Mouse (Mus musculus) adrenal gland, adult 8-10 months (tissue): ENCODE measurements at regions not wholly inside any gene's neighbourhood (a gene's known extent, or its start where the extent isn't known, plus 50 kb on each side); places are given as distances from the start of the nearest gene placed in this dataset.
A peak's percentile ranks its signal among the peaks of the same experiment; 100 is the strongest.

ENCODE experiments used
- DNase-seq: peaks from one replicate; pipeline ENCODE4 v3.0.0; 2022

DNA sequence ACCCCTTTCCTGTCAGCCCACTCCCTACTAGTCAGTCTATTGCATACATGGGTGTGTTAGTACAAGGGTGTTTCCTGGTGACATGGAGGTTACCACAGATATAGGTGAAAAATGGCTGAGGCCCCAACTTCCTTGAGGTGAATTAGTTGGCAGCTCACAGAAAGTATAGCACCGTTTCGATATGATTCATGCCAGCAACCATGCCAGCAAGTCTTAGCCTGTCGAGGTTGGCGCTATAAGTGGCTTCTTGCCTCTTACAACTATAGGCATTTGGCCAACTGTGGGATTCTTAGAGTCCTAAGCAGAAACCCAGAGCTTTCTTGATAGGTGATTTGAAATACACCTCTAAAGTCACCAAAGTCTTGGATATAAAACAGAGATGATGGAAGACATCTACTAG is 85.3 kb upstream of the Hs3st1 start:
- DNase-seq = no peak

DNA sequence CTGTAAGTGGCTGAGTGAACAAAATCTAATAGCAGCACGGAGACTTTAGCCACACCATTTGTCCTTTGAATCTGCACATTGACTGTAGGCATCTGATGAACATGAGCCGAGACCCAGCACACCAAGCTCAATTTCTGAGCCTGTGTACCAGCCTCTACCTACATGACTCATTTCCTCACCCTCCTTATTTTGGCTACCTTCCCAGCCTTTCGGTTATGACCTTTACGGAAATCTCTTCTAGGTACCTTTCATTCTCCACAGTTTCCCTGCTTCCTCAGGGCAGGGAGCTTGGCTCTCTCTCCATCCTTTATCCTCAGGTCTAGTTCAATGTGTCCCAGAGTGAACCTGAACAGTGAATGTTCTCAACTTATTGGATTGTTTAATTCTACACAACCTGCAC is 77.3 kb upstream of the Hs3st1 start:
- peak; percentile 8 for DNase-seq

DNA sequence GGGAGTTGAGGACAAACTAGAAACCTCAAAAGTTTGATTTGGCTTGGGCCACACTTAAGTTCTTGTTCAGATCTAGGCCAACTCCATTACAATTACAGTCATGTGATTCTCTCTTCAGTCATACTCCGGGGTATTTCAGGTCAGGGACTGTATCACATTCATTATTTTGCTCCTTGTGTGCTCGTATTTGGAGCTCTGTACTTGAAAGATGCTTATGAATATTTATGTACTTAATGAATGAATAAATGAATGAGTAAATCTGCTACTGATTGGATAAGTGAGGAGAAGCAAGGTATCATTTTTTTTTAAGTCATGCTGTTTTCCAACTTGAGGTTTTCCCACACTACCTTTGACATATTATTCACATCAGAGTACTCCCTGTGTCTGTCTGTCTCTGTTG is 69.4 kb upstream of the Hs3st1 start:
- DNase-seq = no peak

DNA sequence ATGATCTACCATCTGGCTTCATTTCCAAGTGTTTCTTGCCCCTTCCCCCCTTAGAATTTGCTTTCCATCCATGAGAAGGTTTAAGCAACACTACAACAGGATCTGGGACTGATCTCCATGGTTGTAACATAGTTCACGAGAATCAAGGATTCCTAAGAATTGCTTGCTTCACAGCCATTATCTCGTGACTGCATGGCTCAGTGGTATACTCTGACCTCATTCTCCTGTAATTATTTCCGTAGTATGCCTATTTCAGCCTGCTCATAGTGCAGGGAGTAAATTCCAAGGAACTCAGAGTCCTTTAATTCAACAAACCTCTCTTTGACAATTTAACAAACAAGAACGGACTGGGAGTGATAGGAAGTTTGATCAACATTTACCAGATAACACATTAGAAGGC is 51.4 kb upstream of the Hs3st1 start:
- DNase-seq = no peak
